Comparison of ENCODE assay signal across 18 mouse cellular contexts in genomic region chr15:84258602-84259355, GRCm38 (mm10). TPM values are rescaled to one million over a fixed set of nuclear protein-coding genes. Genes with fewer than 3 reads are reported as not detected.
DNase-seq lines count a peak whose midpoint lies in the region; ATAC-seq and TF ChIP-seq lines count a peak whose summit lies in the region.
"Had no signal": no experiment of that assay in that cellular context is flagged by ENCODE, and none has a peak within 500 bp of the region (broad histone marks: within the 10 kb centered on the region; RNA-seq: fewer than 3 reads in every experiment).

No protein-coding gene starts in this region.

- intact Hi-C loops in gastrocnemius, adult 2 months (cut with DNase I), result loop anchor here (10.0 kb wide), 1 partner anchor 124 kb away; no protein-coding TSS in a partner anchor

- DNase-seq in gastrocnemius, adult 2 months, result no peak
- no peak for DNase-seq in gastrocnemius, postnatal 25 days
- DNase-seq in lung, postnatal 0 days (ENCODE audit: low spot score), result peak; percentile 4
- DNase-seq in lung, postnatal 4 days, result no peak
- peak; percentile 45 to 67 for DNase-seq in adrenal gland, postnatal 36 days
- peak; percentile 50 for DNase-seq in mesoderm, embryonic 11.5 days (ENCODE audit: low read depth, low spot score)
- DNase-seq in cerebellum, adult 18-20 months, result no peak
- DNase-seq in embryo, embryonic 10 days (ENCODE audit: low spot score), result no peak
- DNase-seq: cerebellum, postnatal 25 days; kidney, adult 2 months; kidney, postnatal 4 days; lung, adult 18-20 months; spleen, adult 18-20 months; thymus, postnatal 4 days had no signal

- 80% methylated on average over 9 of the region's 9 CpGs for WGBS in lung, postnatal 0 days

- H3K9ac ChIP-seq in lung, postnatal 0 days (replicated peaks; ENCODE audit: low read depth), result no peak overlapping the region
- H3K9ac ChIP-seq: embryonic facial prominence, embryonic 13.5 days; limb, embryonic 13.5 days had no signal

- TF ChIP-seq EP300 in lung, postnatal 0 days (IDR thresholded peaks at IDR 0.05), result no peak

- no peak overlapping the region for H3K4me2 ChIP-seq in lung, postnatal 0 days (replicated peaks; ENCODE audit: low read depth, low read length)
- H3K4me2 ChIP-seq: embryonic facial prominence, embryonic 13.5 days; limb, embryonic 13.5 days had no signal

- no peaks in the 10 kb centered on the region for H3K36me3 ChIP-seq in lung, postnatal 0 days (ENCODE audit: insufficient read depth, low read length)
- H3K36me3 ChIP-seq: embryonic facial prominence, embryonic 13.5 days; forebrain, embryonic 10.5 days; limb, embryonic 13.5 days had no signal

- H3K9me3 ChIP-seq in lung, postnatal 0 days (ENCODE audit: low read length), result no peaks in the 10 kb centered on the region
- H3K9me3 ChIP-seq: embryonic facial prominence, embryonic 13.5 days; forebrain, embryonic 10.5 days; limb, embryonic 13.5 days had no signal

- TF ChIP-seq CTCF in gastrocnemius, adult 2 months (IDR thresholded peaks at IDR 0.05), result no peak
- no peak for TF ChIP-seq CTCF in lung, postnatal 0 days (IDR thresholded peaks at IDR 0.05)

- ATAC-seq in lung, postnatal 0 days, result no peak
- ATAC-seq: hindbrain, postnatal 0 days had no signal

- H3K4me3 ChIP-seq in gastrocnemius, adult 2 months, result no peak overlapping the region
- H3K4me3 ChIP-seq in lung, postnatal 0 days (ENCODE audit: low read depth, low read length), result no peak overlapping the region
- H3K4me3 ChIP-seq: embryonic facial prominence, embryonic 13.5 days; forebrain, embryonic 10.5 days; limb, embryonic 13.5 days had no signal

- H3K27me3 ChIP-seq in lung, postnatal 0 days (replicated peaks; ENCODE audit: insufficient read depth, low read length), result no peaks in the 10 kb centered on the region

- H3K27ac ChIP-seq in gastrocnemius, adult 2 months, result 0 out of 2 replicates have a peak overlapping the region, but pooled peaks have one; percentile 16
- no peak overlapping the region for H3K27ac ChIP-seq in lung, postnatal 0 days (ENCODE audit: low read length)
- H3K27ac ChIP-seq: embryonic facial prominence, embryonic 13.5 days; forebrain, embryonic 10.5 days; hindbrain, postnatal 0 days; limb, embryonic 13.5 days had no signal

- no peaks in the 10 kb centered on the region; the same call in 1 of the 2 replicates for H3K4me1 ChIP-seq in lung, postnatal 0 days (ENCODE audit: insufficient read depth, low read depth, low read length)

RNA-seq across cellular contexts. Expression of gene Parvb, which starts 26.9 kb away (rescaled TPM):
- total RNA-seq in gastrocnemius, adult 2 months (2021), result 10 to 100 TPM; 48.4 to 63.3 TPM
- 10 to 100 TPM; 51.5 to 57.7 TPM for total RNA-seq in gastrocnemius, postnatal 25 days (2021)
- 7.9 and 8.5 TPM in 2 replicates for polyA plus RNA-seq in lung, postnatal 0 days (2015; fragmentation: Nextera tagmentation; extraction: Ambion mirVana)
- total RNA-seq in adrenal gland, postnatal 36 days (2021), result 10 to 100 TPM; 18.0 to 24.1 TPM

Comparison
In these comparisons a context has a peak if more than half of its experiments do, and no peak if none do; other contexts are left out.
1. DNase-seq: peak in lung, postnatal 0 days (single experiment), adrenal gland, postnatal 36 days (2 of 2) and mesoderm, embryonic 11.5 days (single experiment); none in gastrocnemius, adult 2 months (single experiment), gastrocnemius, postnatal 25 days (single experiment), lung, postnatal 4 days (0 of 2), cerebellum, adult 18-20 months (0 of 2) and embryo, embryonic 10 days (single experiment).